Mouse (Mus musculus) lung, postnatal 0 days (tissue): Measurements from ENCODE around the gene Slc39a7.

ENCODE experiments used
- CTCF ChIP-seq: IDR thresholded peaks from 2 replicates; pipeline ENCODE4 v1.5.1; 2016; ENCODE audit warnings: antibody characterized with exemption, mild to moderate bottlenecking
- EP300 ChIP-seq: IDR thresholded peaks from 2 replicates; pipeline ENCODE4 v1.6.1; 2016; ENCODE audit warnings: antibody characterized with exemption, mild to moderate bottlenecking, control low read depth

DNA sequence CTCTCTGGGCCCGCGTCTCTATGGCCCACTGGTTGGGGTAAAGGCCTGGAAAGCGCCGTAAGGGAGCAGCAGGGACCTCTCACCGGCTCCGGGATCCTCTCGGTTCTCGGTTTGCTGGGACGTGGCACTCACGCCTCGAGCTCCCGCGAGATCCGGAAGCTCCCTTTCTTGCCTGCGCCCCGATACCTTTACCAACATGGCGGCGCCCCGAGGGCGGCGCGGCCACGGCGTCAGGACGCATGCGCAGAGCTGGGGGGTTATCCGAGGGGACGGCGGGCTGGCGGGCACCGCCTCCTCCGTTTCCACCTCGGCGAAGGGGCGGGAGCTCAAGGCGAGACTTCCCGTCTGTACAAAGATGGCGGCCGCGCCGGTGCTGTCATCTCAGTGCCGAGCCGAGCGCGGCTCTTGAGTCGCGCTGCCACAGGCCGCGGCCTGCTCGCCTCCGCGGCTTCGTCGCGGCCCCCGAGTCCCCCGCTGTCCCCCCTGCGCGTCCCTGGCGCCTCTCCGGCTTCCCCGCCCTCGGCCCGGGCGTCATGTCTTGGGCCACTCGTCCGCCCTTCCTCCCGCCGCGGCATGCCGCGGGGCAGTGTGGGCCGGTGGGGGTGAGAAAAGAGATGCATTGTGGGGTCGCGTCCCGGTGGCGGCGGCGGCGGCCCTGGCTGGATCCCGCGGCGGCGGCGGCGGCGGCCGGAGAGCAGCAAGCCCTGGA is at the start of gene Slc39a7, which contains the start of gene Rxrb:
- TF ChIP-seq EP300 (peak; percentile 77), CTCF (no peak)
